Mouse (Mus musculus) spleen, adult 2 months (tissue): ENCODE results near the gene Rab23.

Experiments used
- CTCF ChIP-seq: fragments of 200-500 bp; IDR thresholded peaks from 2 replicates; pipeline ENCODE4 v1.5.1; 2011; ENCODE audit warnings: mild to moderate bottlenecking, inconsistent platforms; ENCODE audit not compliant: insufficient read depth, insufficient read length, insufficient replicate concordance; ENCODE audit errors: extremely low read depth
- POLR2A ChIP-seq: fragments of 200-500 bp; IDR thresholded peaks from 2 replicates; pipeline ENCODE4 v1.6.1; 2011; ENCODE audit warnings: low read depth, low read length, inconsistent platforms

- TF ChIP-seq CTCF (no peak), POLR2A (no peak)
Observed at GRCm38 (mm10) chr1:33673158-33673960, 46.3 kb upstream of the Rab23 start.
